Mouse (Mus musculus): ENCODE data around the gene Plekha8. TPM values are rescaled to one million over a fixed set of nuclear protein-coding genes. Genes with fewer than 3 reads are reported as not detected.

The Plekha8 gene
- 10 to 100 TPM; 11.5 to 13.4 TPM for total RNA-seq (2021)
- long read RNA-seq, experiment 1, full-length matches to known transcripts = 10 of 14 reads
- long read RNA-seq, experiment 1, partial matches to known transcripts = 0 of 14 reads
- long read RNA-seq, experiment 1, other reads (novel, unspliced or antisense) = 4 of 14 reads
- long read RNA-seq, experiment 2, full-length matches to known transcripts = 5 of 10 reads
- long read RNA-seq, experiment 2, partial matches to known transcripts = 0 of 10 reads
- long read RNA-seq, experiment 2, other reads (novel, unspliced or antisense) = 5 of 10 reads

DNA sequence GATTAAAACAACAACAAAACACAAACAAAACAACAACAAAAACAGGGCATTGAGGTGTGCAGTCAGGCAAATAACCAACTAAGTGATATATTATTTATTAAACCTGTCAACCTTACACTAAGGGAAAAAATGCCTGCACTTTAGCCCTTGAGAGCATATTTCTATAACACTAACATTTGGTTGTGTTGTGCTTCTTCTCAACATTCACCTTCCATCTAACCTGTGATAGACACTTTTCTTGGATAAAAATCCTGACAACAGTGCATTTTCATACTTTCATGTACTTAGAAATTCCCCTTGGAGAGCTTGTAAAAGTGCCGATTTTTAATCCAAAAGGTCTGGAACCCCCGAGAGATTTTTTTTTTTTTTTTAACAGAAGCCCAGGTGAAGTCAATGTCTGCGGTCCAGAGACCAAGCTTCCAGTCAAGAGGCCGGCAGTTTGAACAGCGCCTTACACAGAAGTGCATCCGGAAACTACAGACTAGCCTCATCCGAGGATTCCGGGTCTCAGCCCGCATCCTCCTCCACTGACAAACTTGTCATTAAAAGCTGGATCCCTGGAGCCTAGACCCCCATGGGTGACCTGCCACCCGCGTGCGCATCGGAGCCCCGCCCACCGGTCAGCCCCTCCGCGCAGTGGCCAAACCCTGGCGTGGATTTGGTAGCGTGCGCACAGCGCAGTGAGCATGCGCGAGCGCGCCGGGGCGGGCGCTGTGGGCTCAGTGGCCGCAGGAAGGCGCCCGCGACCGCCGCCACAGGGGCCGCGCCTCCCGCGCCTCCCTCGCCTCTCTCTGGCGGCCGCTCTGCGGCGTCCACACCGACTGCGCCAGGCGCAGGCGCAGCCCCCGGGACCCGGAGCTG lies at the start of gene Plekha8:
Gene Plekha8 (plus strand): TSS at position 643 of the 861 bp plus-strand sequence.
- DNase-seq (ENCODE audit: low spot score in 2 of 2) = peak; percentile 88 to 93

DNA sequence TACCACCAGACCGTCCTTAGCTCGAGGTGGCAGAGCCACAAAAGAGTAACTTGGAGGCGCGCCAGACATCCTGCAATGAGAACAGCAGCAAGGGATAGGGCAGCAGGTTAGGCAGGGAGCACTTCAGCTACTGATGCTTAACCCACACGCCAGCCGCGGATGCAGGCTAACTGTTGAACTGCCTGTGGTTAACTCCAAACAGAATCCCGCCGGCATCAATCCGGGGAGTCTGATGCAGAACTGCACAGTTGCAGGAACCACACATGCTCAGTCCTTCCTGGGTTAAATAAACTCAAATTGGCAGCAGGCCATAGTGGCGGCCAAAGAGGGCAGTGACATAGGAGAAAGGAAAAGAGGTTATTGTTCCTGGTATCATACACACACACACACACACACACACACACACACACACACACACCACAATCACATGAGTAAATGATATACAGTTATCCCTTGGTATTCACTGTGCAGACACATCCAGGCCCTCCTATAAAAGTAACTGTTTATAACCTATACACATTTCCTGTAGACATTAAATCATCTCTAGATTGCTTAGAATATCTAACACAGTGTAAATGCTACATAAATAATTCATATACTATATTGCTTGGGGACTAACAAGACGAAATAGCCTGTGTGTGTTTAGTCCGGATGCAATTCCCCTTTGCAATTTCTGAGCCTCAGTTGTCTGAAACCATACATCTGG lies 46.4 kb upstream of the Plekha8 start:
- no peak for DNase-seq (ENCODE audit: low spot score in 2 of 2)

DNA sequence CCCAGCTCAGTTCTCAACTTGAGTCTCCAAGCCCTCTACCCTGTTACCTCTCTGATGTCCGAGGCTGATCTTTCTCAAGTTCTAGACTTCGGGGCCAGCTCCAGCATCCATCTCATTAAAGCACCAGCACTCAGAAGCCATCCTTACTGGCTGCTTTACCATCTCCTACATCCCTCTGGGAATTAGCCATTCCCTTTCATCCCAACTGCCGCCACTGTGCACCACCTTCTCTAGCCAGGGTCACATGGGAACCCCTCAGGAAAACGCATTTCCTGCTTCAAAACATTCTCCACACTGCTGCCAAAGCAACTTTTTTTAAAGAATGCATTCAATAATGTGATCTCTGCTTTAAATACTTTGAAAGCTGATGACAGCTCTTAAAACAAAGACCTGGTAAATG lies 45.6 kb upstream of the Plekha8 start:
- no peak for DNase-seq (ENCODE audit: low spot score in 2 of 2)

DNA sequence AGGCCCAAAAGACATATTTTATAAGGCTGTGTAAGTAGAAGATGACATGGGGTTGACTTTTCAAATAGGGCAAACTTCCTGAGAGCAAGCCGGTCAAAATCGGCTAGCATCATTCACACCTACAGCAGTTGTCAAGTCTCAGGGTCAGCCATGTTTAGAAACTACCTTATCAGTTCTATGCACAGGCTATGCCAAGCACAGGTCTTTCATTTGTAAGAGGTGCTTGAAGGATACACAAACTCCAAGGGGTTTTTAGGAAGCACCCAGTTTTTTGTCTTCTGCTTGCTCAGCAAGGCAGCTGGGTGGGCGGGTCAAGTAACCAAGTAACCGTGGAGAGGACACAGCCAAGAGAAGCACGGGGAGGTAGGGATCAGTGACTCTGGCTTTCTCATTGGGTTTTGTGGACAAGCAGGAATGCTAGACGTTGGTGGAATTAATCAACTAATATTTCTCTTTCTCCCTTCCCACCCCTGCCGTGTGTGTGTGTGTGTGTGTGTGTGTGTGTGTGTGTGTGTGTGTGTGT lies 44.0 kb upstream of the Plekha8 start:
- no peak for DNase-seq (ENCODE audit: low spot score in 2 of 2)

DNA sequence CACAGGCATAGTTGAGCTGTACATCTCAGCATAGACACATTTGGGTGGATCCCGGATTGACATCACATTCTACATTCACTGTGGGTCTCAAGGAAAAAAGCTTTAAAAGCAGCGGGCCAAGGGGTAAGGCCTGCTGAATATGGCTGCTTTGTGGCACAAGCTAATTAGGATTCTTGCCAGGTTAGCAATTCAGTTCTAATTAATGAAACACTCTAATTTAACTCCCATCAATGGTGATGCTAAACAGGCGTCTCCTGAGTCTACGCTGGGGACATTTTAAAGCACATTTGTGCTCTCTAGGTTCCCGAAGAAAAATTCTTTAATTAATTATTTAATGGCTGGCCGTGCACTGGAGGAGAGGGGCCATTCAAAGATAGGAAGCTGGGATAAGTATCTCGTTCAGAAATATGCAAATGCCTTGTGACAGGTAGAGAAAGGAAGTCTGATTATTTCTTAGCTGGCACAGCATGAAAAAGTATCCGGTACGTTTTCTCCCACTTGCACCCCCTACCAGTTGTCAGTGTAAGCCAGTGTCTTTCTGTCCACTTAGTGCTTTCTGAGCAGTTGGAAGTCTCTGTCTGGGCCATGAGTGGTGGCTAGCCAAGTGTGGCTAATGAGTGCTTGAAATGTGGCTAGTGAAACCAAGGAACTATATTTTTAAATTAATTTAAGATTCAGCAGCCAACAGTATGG lies 42.0 kb upstream of the Plekha8 start:
- DNase-seq (ENCODE audit: low spot score in 2 of 2) = peak in 1 of 2 experiments; percentile 70

DNA sequence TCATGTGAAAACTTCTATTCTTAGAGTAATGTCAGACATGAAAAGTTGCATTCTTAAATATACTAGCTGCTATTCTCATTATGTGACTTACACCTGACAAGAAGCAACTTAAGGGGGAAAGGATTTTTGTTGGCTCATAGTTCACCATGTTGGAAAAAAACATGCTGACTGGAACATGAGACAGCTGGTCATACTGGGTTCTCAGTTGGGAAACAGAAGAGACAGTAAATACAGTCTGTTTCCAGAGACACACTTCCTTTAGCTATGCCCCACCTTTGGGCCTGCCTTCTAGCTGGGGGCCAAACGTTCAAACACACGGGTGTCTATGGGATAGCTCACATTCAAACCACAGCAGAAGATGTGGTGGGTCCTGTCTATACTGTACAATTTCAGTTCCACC lies 41.3 kb upstream of the Plekha8 start:
- no peak for DNase-seq (ENCODE audit: low spot score in 2 of 2)

DNA sequence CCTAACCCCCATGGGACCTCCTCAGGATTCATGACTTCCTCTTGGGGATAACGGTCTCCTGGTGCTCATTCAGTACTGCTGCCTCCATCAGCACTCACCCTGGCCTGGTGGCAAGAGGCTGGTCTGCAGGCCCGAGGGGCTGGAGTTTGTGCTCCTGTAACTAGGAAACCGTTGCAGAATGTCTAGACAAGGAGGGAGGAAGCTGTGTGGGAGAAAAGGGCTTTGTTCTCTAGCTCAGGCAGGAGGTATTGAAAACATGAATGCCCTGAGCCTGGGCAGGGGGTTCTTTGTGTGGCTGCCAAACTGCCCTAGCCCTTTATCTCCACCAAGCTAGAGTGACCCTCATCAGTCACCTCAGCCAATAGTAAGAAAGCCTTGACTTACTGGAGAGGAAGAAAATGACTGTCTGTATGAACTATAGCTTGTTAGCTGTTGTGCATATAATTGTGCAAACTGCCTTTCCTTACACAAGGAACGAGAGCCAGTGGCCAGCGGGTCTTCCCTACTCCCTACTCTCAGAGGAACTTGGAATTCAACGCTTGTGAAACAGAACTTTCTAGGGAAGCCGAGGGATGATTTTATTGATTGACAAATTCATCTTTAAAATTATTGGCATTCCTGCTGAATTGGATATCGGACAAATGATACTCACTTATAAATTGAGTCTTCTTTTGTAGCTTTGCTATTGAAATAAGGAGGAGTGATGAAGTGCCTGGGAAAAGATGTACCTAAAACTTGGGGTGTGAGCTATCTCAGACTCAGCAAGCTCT lies 40.4 kb upstream of the Plekha8 start:
- peak in 1 of 2 experiments; percentile 55 for DNase-seq (ENCODE audit: low spot score in 2 of 2)

DNA sequence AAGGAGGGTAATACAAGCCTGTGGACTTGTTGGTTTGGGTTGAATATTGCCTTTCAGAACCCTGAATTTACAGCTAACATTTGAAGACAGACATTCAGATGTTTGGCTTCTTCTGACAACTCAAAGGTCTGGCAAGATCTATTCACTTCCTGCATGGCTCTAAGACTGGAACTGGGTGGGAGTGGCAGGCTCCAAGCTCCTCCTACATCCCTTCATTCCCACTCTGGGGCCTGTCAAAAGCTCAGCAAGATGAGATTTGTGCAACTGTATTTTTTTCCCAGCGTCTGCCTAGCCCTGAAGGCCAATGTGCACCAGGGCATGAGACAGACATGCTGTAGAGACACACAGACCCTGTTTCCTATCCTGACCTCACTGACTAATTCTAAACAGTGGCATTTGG lies 39.1 kb upstream of the Plekha8 start:
- DNase-seq (ENCODE audit: low spot score in 2 of 2) = no peak

DNA sequence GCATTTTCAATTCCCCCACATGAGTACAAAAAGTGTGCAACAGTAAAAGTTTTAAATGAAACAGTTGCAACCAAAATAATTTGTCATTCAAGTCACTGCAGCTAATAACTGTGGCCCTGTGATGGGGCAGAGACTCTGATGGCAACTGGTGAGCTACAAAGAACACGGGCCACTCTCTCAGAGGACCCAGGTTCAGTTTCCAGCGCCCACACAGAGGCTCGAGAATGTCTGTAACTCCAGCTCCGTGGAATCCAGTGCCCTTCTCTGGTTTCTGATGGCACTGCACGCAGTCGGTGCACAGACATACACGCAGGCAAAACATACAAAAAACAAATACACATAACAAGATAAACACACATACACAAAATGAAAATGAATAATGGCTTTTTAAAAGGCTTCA lies 37.2 kb upstream of the Plekha8 start:
- DNase-seq (ENCODE audit: low spot score in 2 of 2) = no peak

DNA sequence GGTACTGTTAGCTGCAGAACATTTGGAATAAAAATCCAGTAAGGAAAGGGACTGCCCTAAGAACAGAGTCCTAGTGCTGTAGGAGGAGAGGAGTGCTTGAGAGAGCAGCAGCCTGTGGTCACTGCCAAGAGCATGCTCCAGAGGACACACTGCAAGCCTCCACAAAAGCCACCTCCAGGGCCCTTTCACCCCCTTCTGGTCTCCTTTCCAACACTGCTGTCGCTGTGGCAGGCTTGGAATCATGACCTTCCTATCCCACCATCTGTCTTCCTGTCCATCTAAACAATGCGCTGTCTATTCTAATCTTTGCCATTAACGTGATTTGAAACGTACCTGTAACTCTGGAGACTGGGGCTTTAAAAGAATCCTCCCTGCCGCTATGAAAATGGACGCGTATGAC lies 36.4 kb upstream of the Plekha8 start:
- DNase-seq (ENCODE audit: low spot score in 2 of 2) = no peak

DNA sequence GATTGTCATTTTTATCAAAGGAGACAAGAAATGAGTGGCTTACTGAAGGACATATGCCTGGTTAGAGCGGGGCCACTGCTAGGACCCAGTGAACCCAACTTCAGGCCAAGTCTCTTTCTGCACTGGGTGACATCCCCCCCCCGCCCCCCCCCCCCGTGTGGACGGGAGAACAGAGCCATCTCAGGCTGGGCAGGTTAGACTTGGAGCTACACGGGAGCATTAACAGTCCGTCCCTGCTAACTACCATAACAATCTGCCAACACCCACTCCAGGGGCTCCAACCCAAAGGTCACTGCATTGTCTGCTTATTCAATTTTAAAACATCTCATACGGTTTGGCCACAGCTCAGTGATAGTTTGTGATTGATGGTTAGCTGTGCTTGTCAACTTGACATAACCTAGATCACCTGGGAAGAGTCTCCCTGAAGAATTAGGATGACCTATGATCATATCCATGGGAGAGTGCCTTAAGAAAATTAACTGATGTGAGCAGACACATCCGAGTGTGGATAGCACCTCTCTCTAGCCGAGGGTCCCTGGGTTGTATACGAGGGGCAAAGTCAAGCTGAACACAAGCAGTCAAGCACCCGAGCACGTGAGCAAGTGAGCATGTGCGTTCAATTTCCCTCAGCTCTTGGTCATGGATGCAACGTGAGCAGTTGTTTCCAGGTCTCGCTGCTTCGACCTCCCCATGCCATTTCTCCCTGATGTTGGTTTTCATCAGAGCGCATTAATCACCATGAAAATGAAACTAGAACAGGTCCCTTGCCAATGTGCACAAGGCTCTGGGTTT lies 32.7 kb upstream of the Plekha8 start:
- no peak for DNase-seq (ENCODE audit: low spot score in 2 of 2)

DNA sequence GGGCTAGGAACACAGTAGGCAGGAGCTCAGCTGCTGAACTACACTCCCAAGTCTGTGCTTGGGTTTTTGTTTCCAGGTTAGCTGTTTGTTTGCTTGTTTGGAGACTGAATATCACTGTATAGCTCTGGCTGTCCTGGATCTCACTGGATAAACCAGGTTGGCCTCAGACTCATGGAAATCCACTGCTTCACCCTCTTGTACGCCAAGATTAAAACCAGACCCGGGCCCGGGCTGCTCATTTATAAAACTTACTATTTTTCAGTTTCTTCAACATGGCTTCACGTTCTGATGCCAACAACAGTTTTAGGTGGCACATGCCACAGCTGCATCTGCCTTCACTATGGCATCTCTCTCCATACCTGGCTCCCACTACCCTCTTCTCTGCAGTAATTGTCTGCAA lies 31.4 kb upstream of the Plekha8 start:
- no peak for DNase-seq (ENCODE audit: low spot score in 2 of 2)

DNA sequence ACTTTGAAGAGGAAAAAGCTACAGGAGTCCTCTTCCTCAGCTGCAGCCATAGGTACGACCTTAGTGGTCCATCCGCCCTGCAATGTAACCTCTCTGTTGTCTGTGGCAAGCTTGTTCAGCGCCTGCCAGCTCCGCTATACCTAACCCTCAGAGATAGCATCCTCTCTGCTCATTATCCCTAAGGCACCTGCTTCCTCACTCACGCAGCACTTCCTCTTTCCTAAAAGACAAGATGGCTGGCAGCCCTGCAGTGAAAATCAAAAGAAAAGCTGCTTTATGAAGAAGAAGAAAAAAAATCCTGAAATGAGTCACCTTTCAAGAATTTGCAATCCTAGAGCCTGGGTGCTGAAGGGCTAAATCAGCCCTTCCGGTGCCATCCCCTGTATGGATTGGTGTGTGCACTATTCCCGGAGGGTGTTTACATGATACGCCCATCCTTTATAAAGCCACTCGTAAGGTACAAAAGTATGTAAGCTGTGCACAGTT lies 30.4 kb upstream of the Plekha8 start:
- DNase-seq (ENCODE audit: low spot score in 2 of 2) = no peak

DNA sequence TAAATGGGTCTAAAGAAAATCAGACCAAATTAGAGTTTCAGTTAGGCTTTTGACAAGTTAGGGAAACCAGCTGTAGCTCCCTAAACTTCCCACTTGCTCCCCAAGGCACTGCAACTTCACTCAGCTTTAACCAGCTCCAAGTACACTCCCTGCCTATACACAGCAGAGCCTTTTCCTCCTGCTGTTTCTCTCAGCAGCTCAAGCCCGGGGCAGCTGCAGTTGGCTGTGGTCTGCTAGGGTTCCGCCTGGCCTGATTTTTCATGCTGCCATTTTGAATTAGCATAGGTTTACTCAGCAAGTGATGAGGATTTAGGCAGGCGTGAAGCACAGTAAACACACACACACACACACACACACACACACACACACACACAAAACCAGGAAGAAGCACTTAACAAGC lies 29.9 kb upstream of the Plekha8 start:
- DNase-seq (ENCODE audit: low spot score in 2 of 2) = peak; percentile 26 to 28

DNA sequence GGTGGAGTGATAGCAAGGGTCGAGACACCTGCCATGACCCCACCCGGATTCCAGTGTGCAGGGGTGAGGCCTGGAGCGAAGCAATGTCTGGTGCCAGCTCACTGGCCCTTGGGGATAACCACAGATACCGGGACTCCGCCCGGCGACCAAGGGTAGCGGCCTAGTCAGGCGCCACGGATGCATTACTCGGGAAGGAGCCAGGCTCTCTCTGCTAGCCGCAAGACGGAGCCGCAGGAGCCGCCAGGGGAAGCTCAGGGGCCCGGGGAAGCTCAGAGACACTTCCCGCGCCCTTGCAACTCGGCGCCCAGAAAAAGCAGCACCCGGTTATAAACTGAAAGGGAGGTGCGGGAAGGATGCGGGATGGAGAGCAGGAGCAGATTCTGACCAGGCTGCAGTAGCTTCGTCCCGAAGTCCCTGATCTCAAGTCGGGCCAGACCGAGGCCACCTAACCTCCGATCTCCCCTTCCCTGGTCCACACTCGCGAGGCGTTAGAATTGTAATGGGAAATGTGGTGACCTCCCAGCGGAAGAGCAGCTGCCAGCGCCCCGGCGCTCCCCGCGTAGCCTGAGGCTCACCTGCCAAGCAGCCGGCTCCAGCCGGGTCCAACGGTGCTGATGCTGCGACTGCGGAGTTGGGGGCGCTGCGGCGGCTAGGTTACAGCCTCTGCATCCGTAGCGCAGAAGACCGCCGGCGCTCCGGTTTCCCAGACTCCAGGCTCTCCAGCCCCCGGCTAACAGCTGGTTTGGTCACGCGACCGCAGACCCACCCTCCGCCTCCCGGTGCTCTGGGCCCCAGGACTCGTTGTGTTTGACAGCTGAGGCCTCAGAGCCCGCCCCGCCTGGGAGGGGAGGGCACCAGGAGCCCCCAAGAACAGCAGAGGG lies 29.0 kb upstream of the Plekha8 start, which contains the start of gene Scrn1:
Gene Scrn1 (minus strand): TSS at position 825 of the 881 bp plus-strand sequence.
- peak; percentile 66 to 70 for DNase-seq (ENCODE audit: low spot score in 2 of 2)

DNA sequence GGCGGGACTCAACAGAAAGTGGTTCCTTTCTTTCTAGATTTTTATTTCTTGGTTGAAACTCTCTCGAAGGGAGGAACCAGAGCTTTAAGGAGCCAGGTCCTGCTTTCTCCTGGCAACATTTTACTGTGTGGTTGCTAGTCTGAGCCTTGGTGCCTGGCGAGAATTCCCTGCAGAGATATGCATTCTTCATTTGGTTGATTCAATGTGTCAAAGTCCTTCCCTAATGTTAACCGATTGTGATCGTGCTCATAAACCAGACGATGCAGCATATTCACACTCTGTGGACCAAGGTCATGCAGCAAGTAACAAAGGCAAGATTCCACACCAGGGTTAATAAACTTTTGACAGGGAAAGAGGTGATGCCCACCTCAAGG lies 28.4 kb upstream of the Plekha8 start:
- DNase-seq (ENCODE audit: low spot score in 2 of 2) = no peak

DNA sequence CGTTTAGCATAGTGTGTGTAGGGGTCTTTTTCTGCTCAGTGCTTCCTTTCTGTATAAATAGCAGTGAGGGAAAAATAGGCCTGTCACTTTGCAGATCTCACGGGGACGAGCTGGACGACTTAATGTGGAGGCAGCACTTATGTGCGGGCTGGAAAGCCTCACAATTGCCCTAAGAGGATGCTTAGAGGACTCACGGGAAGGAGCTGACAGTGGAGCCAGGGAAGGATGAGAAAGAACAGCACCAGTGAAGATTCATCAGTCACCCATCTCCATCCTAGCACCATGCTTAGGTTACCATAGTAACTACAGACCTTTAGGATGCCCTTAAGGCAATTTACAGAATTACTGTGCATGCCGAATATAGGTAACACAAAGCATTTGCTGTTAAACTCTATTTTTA lies 25.1 kb upstream of the Plekha8 start:
- no peak for DNase-seq (ENCODE audit: low spot score in 2 of 2)

DNA sequence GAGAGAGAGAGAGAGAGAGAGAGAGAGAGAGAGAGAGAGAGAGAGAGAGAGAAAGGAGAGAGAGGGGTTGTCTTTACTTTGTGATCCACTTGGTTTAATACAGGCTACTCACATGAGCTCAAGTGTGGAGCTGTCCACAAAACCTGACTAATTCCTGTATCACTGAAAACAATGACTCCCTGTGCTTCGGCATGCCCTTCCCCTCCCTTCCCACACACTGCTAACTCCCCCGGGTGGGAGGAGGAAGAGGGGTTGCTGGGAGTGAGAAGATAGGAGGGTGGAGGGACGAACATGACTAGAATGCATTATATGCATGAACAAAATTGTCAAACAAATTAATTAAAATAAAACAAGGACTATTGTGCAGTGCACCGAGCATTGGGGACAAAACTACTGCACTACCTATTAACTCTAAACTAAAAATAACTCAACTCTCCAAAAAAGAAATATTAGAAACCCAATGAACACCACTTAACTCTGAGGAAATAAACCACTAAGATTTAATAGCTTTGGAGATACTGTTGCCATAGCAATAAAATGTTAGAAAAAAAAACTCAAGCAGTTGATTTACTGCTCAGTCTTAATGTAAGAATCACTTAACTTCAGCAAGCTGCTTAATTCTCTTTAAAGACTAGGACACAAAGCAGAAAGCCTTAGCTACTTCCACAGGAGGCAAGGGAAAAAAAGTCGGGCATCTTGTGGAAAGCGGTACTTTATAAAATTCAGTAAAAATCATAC lies 21.5 kb upstream of the Plekha8 start:
- DNase-seq (ENCODE audit: low spot score in 2 of 2) = no peak

Measured in layer of hippocampus, postnatal 14 days (tissue).